Mouse (Mus musculus) cerebellum, adult 11-12 months (tissue): ENCODE results near the gene Dlec1.

Experiments used
- DNase-seq: peaks from one replicate; pipeline ENCODE4 v3.0.0; 2022

The Dlec1 gene

GRCm38 (mm10) chr9:119090462-119090861 lies 11.8 kb upstream of the Dlec1 start:
- DNase-seq: no peak

- DNase-seq: no peak
These were observed 10.5 kb upstream of the Dlec1 start for GRCm38 (mm10) chr9:119091581-119092310.

- DNase-seq: no peak
These were observed 9.5 kb upstream of the Dlec1 start for GRCm38 (mm10) chr9:119092473-119093418.

GRCm38 (mm10) chr9:119093419-119094295 lies 8.6 kb upstream of the Dlec1 start, which contains the start of gene Plcd1:
Gene Plcd1, minus strand, starts transcription at chr9:119093502.
- DNase-seq: peak; percentile 54

GRCm38 (mm10) chr9:119094462-119095109 lies 7.7 kb upstream of the Dlec1 start:
- DNase-seq: no peak

GRCm38 (mm10) chr9:119100177-119100898 lies 1.9 kb upstream of the Dlec1 start:
- DNase-seq: no peak

- no peak for DNase-seq
These were observed 470 bp downstream of the Dlec1 start for GRCm38 (mm10) chr9:119102783-119103113.

GRCm38 (mm10) chr9:119107566-119107965 lies 5.3 kb downstream of the Dlec1 start:
- no peak for DNase-seq

GRCm38 (mm10) chr9:119109685-119110353 lies 7.5 kb downstream of the Dlec1 start:
- DNase-seq: no peak

- DNase-seq: no peak
These were observed 8.4 kb downstream of the Dlec1 start for GRCm38 (mm10) chr9:119110640-119111039.

- DNase-seq: no peak
These were observed 12.6 kb downstream of the Dlec1 start for GRCm38 (mm10) chr9:119114911-119115310.

GRCm38 (mm10) chr9:119119409-119120167 lies 17.3 kb downstream of the Dlec1 start:
- DNase-seq: no peak

- no peak for DNase-seq
These were observed 17.9 kb downstream of the Dlec1 start for GRCm38 (mm10) chr9:119120168-119120560.

GRCm38 (mm10) chr9:119122596-119123369 lies 20.5 kb downstream of the Dlec1 start:
- DNase-seq: no peak

GRCm38 (mm10) chr9:119128436-119129181 lies 26.3 kb downstream of the Dlec1 start:
- DNase-seq: no peak

GRCm38 (mm10) chr9:119130692-119131091 lies 28.4 kb downstream of the Dlec1 start:
- no peak for DNase-seq

GRCm38 (mm10) chr9:119138836-119139235 lies 36.6 kb downstream of the Dlec1 start:
- no peak for DNase-seq

GRCm38 (mm10) chr9:119142066-119142465 lies 39.8 kb downstream of the Dlec1 start:
- DNase-seq: no peak

GRCm38 (mm10) chr9:119143372-119143771 lies 41.1 kb downstream of the Dlec1 start:
- no peak for DNase-seq
